Mouse (Mus musculus) G1E (cell line): ENCODE measurements around the gene Tnfaip1.

ENCODE experiments used
- CTCF ChIP-seq: IDR thresholded peaks from 2 replicates; pipeline ENCODE4 v1.5.1; 2012; ENCODE audit warnings: low read depth, low read length, inconsistent platforms, mixed read lengths
- GATA1 ChIP-seq: IDR thresholded peaks from 2 replicates; pipeline ENCODE4 v1.6.1; 2012; ENCODE audit warnings: borderline replicate concordance, low read length, inconsistent platforms, mixed read lengths
- GATA2 ChIP-seq: IDR thresholded peaks from 2 replicates; pipeline ENCODE4 v1.6.1; 2012; ENCODE audit warnings: low read depth, low read length, inconsistent platforms, borderline replicate concordance
- POLR2AphosphoS5 ChIP-seq: IDR thresholded peaks from 2 replicates; pipeline ENCODE4 v1.6.1; 2012; ENCODE audit warnings: low read depth, low read length, inconsistent platforms; ENCODE audit not compliant: insufficient replicate concordance
- TAL1 ChIP-seq: conservative IDR thresholded peaks from 2 replicates; pipeline ENCODE4 v1.6.1; 2012; ENCODE audit warnings: low read depth, low read length, inconsistent platforms, mixed read lengths

DNA sequence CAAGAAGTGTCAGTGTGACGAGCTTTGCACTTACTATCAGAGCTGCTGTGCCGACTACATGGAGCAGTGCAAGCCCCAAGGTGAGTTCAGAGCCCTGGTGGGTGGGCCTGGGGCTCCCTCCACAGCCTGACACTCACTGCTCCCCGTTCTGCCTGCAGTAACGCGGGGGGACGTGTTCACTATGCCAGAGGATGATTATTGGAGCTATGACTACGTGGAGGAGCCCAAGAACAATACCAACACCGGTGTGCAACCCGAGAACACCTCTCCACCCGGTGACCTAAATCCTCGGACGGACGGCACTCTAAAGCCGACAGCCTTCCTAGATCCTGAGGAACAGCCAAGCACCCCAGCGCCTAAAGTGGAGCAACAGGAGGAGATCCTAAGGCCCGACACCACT, 36.6 kb downstream of the Tnfaip1 start:
- TF ChIP-seq CTCF (no peak), TAL1 (no peak), GATA1 (no peak), POLR2AphosphoS5 (no peak), GATA2 (no peak)
